Mouse (Mus musculus) liver, embryonic 16.5 days (tissue): Measurements from ENCODE around the gene F13b. TPM values are rescaled to one million over a fixed set of nuclear protein-coding genes. Genes with fewer than 3 reads are reported as not detected.

Source experiments
- ATAC-seq: fragments of 200-750 bp; cut with Nextera tagmentation; 2 replicates; pipeline ENCODE4 v1.8.0; 2017; ENCODE audit warnings: low read depth, mild to moderate bottlenecking, moderate number of reproducible peaks, moderate library complexity
- H3K27ac ChIP-seq: fragments of 300-500 bp; sonication (generic); 2 replicates; pipeline ENCODE4 v1.5.1; 2014; ENCODE audit warnings: mild to moderate bottlenecking, low read length
- H3K27me3 ChIP-seq: fragments of 300-500 bp; sonication (generic); 2 replicates; pipeline ENCODE4 v1.6.1; 2014; ENCODE audit warnings: low read depth, low read length, mixed read lengths; ENCODE audit not compliant: control insufficient read depth, insufficient read depth
- H3K36me3 ChIP-seq: fragments of 300-500 bp; sonication (generic); 2 replicates; pipeline ENCODE4 v1.6.1; 2014; ENCODE audit warnings: mild to moderate bottlenecking; ENCODE audit not compliant: control insufficient read depth, insufficient read depth
- H3K4me1 ChIP-seq: fragments of 300-500 bp; sonication (generic); 2 replicates; pipeline ENCODE4 v1.6.1; 2014; ENCODE audit warnings: low read depth, low read length, mixed read lengths; ENCODE audit not compliant: control insufficient read depth
- H3K4me2 ChIP-seq: fragments of 300-500 bp; sonication (generic); 2 replicates; pipeline ENCODE4 v1.6.1; 2014; ENCODE audit warnings: low read depth, low read length, mixed read lengths
- H3K4me3 ChIP-seq: fragments of 300-500 bp; sonication (generic); 2 replicates; pipeline ENCODE4 v1.5.1; 2014; ENCODE audit warnings: low read depth, mild to moderate bottlenecking, low read length
- H3K9ac ChIP-seq: fragments of 300-500 bp; sonication (generic); 2 replicates; pipeline ENCODE4 v1.6.1; 2014; ENCODE audit warnings: low read depth, low read length
- H3K9me3 ChIP-seq: fragments of 300-500 bp; sonication (generic); replicated peaks from 2 replicates; pipeline ENCODE4 v1.6.1; 2016; ENCODE audit warnings: low read length; ENCODE audit not compliant: control insufficient read depth
- WGBS: fragments of 180-500 bp; shearing (Covaris S2); extraction: QIAGEN DNeasy Blood & Tissue Kit; methylation state at CpG from one replicate; pipeline ENCODE4 v1.1.7; 2014; ENCODE audit not compliant: insufficient replicate concordance; 5-methylcytosine and 5-hydroxymethylcytosine counted together
- polyA plus RNA-seq: library from polyadenylated mRNA; unstranded; fragments of >200 nt; fragmentation: Nextera tagmentation; extraction: Ambion mirVana; gene quantifications from 2 replicates; pipeline ENCODE4 v1.2.1, GENCODE M21; 2015

F13b gene
- polyA plus RNA-seq = 36.3 and 39.9 TPM in 2 replicates

- Histone ChIP-seq H3K27me3 (no peaks in the 10 kb centered on the region), H3K9me3 (no peaks in the 10 kb centered on the region), H3K4me1 (no peaks in the 10 kb centered on the region), H3K36me3 (no peaks in the 10 kb centered on the region), H3K9ac (no peak within 1 kb of the TSS), H3K27ac (no peak within 1 kb of the TSS), H3K4me3 (peak within 1 kb of the TSS; percentile 18; the same call in 1 of the 2 replicates), H3K4me2 (no peak within 1 kb of the TSS)
- peak; percentile 78 for ATAC-seq
- 47% methylated on average over 3 of the region's 3 CpGs for WGBS
Measured at GRCm38 (mm10) chr1:139501258-139501752, at the start of gene F13b. TSS of gene F13b (plus strand) at chr1:139501702.

GRCm38 (mm10) chr1:139454340-139455225 lies 46.9 kb upstream of the F13b start, which contains the start of gene Aspm:
TSS of gene Aspm (plus strand) at chr1:139454772.
- peaks cover 20% of the 10 kb centered on the region for H3K36me3 ChIP-seq
- no peaks in the 10 kb centered on the region for H3K9me3 ChIP-seq
- WGBS = under 1% methylated on average over 63 of the region's 65 CpGs
- no peaks in the 10 kb centered on the region for H3K27me3 ChIP-seq
- H3K4me1 ChIP-seq = peaks cover 16% of the 10 kb centered on the region
- peak; percentile 98 for ATAC-seq
- H3K4me2 ChIP-seq = peak within 1 kb of the TSS; percentile 80
- peak within 1 kb of the TSS; percentile 90 for H3K27ac ChIP-seq
- peak within 1 kb of the TSS; percentile 92 for H3K9ac ChIP-seq
- H3K4me3 ChIP-seq = peak within 1 kb of the TSS; percentile 94

GRCm38 (mm10) chr1:139455226-139455869 lies 46.2 kb upstream of the F13b start:
- ATAC-seq = peak; percentile 42
- H3K27ac ChIP-seq = peak overlapping the region; percentile 90
- under 1% methylated on average over 17 of the region's 17 CpGs for WGBS

GRCm38 (mm10) chr1:139460807-139461206 lies 40.7 kb upstream of the F13b start:
- Histone ChIP-seq H3K27me3 (no peaks in the 10 kb centered on the region), H3K36me3 (peaks cover 57% of the 10 kb centered on the region), H3K4me1 (peaks cover 12% of the 10 kb centered on the region), H3K4me3 (no peak overlapping the region), H3K9ac (no peak overlapping the region), H3K9me3 (no peaks in the 10 kb centered on the region), H3K27ac (no peak overlapping the region), H3K4me2 (no peak overlapping the region)
- ATAC-seq = no peak
- WGBS = 58% methylated on average over 5 of the region's 5 CpGs

More at GRCm38 (mm10) chr1:139455226-139455869, 46.2 kb upstream of the F13b start:
- Histone ChIP-seq H3K27me3 (no peaks in the 10 kb centered on the region), H3K9me3 (no peaks in the 10 kb centered on the region), H3K4me3 (peak overlapping the region; percentile 94), H3K9ac (peak overlapping the region; percentile 92), H3K36me3 (peaks cover 22% of the 10 kb centered on the region), H3K4me1 (peaks cover 16% of the 10 kb centered on the region), H3K4me2 (peak overlapping the region; percentile 76)

GRCm38 (mm10) chr1:139465936-139466335 lies 35.6 kb upstream of the F13b start:
- no peaks in the 10 kb centered on the region; the same call in 1 of the 2 replicates for H3K4me1 ChIP-seq
- H3K4me3 ChIP-seq = no peak overlapping the region
- H3K36me3 ChIP-seq = peaks cover 66% of the 10 kb centered on the region
- no peak overlapping the region for H3K9ac ChIP-seq
- H3K4me2 ChIP-seq = peak overlapping the region; percentile 20; the same call in 1 of the 2 replicates
- WGBS = 55% methylated on average over 11 of the region's 11 CpGs
- H3K27ac ChIP-seq = no peak overlapping the region
- H3K27me3 ChIP-seq = no peaks in the 10 kb centered on the region
- H3K9me3 ChIP-seq = no peaks in the 10 kb centered on the region
- peak; percentile 83 for ATAC-seq

- Histone ChIP-seq H3K9me3 (no peaks in the 10 kb centered on the region), H3K9ac (no peak overlapping the region), H3K36me3 (peaks cover 70% of the 10 kb centered on the region), H3K4me2 (no peak overlapping the region), H3K27me3 (no peaks in the 10 kb centered on the region), H3K27ac (no peak overlapping the region), H3K4me1 (no peaks in the 10 kb centered on the region), H3K4me3 (no peak overlapping the region)
- 94% methylated on average over 11 of the region's 11 CpGs for WGBS
- ATAC-seq = no peak
Measured at GRCm38 (mm10) chr1:139478898-139479297, 22.6 kb upstream of the F13b start.

- 90% methylated on average over 8 of the region's 8 CpGs for WGBS
- no peaks in the 10 kb centered on the region for H3K9me3 ChIP-seq
- no peak overlapping the region for H3K9ac ChIP-seq
- H3K27ac ChIP-seq = no peak overlapping the region
- no peaks in the 10 kb centered on the region for H3K27me3 ChIP-seq
- H3K4me1 ChIP-seq = no peaks in the 10 kb centered on the region
- H3K36me3 ChIP-seq = peaks cover 61% of the 10 kb centered on the region
- H3K4me2 ChIP-seq = no peak overlapping the region
- H3K4me3 ChIP-seq = no peak overlapping the region
- ATAC-seq = no peak
Measured at GRCm38 (mm10) chr1:139480246-139480645, 21.3 kb upstream of the F13b start.

GRCm38 (mm10) chr1:139481146-139481545 lies 20.4 kb upstream of the F13b start:
- Histone ChIP-seq H3K36me3 (peaks cover 60% of the 10 kb centered on the region), H3K27ac (no peak overlapping the region), H3K9ac (no peak overlapping the region), H3K4me3 (no peak overlapping the region), H3K9me3 (no peaks in the 10 kb centered on the region), H3K27me3 (no peaks in the 10 kb centered on the region), H3K4me1 (no peaks in the 10 kb centered on the region), H3K4me2 (no peak overlapping the region)
- no peak for ATAC-seq
- WGBS = 83% methylated on average over 4 of the region's 4 CpGs
